Mouse (Mus musculus) leukemia stem cell, adult 10-12 weeks (primary cell): Measurements from ENCODE around the gene P2rx6. TPM values are rescaled to one million over a fixed set of nuclear protein-coding genes. Genes with fewer than 3 reads are reported as not detected.

Experiments
- polyA plus RNA-seq: library from polyadenylated mRNA; stranded (reverse); fragments of >175 nt; gene quantifications from 2 replicates; pipeline ENCODE4 v1.2.3, GENCODE M21; 2012; ENCODE audit warnings: low replicate concordance

P2rx6 gene
- polyA plus RNA-seq = not detected in 2 replicates

GRCm38 (mm10) chr16:17561751-17562208, at the start of gene P2rx6:
Gene P2rx6, plus strand, starts transcription at chr16:17561885.

DNA sequence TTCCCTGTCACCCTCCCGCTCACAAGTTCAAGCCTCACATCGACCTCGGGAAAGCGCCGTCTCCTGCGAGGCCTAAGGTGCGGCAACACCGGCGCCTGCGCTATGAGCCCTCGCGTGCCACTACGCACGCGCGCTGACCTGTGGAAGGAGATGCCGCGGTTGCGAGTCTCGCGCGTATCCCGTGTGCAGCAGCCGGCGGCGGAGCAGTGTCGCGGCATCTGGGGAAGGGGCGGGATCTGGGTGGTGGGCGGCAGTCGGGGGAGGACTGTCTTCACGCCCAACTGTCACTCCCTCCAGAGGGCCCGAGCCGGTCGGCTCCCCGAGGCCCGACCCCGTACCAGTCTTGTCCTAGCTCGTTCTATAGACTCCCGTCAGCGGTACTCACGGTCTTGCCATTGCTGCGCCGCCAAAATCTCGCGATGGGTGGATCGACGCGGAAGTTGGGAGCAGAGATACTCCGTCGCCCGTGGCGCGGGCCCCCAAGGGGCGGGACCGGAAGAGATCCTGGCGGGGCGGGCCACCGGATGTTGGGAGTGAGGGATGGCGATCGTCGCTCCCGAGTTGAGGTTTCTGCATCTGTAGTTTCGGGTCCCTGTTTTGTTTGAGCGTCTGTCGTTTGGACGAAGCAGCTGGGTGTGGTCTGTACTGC, 30.9 kb upstream of the P2rx6 start, which contains the start of gene Thap7:
Gene Thap7 (minus strand): TSS at position 497 of the 649 bp plus-strand sequence.

DNA sequence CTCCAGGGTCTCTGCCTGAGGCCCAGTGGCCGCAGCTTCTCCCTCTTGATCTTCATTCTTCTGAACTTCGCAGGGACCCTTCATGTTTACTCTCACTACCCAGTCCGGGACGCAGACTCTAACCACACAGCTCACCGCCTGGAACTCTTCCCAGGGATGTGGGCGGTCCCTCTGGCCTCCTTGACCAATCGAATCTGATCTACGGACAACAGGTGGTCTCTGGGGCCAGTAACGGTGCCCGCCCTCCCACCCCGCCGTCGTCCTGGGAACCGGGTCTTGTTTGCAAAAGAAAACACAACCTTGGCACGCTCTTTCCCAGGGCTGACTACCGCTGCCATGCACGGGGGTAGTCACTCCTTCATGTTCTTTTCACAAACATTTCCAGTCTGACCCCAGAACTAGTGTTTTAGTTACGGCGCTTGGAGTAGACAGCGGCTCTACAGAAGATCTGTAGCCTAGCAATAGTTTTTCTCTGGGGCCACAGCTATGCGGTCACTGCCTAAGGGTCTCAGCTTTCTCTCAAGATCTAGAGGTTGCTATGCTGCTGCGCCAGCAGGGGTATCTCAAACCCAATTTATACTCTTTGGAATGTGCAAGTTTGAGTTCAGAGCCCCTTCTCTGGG, 446 bp upstream of the P2rx6 start, which contains the start of gene Lrrc74b:
Gene Lrrc74b (minus strand): TSS at position 120 of the 623 bp plus-strand sequence.

GRCm38 (mm10) chr16:17583064-17583463, 21.4 kb downstream of the P2rx6 start, which contains the start of gene Slc7a4:
Gene Slc7a4, minus strand, starts transcription at chr16:17583214.

DNA sequence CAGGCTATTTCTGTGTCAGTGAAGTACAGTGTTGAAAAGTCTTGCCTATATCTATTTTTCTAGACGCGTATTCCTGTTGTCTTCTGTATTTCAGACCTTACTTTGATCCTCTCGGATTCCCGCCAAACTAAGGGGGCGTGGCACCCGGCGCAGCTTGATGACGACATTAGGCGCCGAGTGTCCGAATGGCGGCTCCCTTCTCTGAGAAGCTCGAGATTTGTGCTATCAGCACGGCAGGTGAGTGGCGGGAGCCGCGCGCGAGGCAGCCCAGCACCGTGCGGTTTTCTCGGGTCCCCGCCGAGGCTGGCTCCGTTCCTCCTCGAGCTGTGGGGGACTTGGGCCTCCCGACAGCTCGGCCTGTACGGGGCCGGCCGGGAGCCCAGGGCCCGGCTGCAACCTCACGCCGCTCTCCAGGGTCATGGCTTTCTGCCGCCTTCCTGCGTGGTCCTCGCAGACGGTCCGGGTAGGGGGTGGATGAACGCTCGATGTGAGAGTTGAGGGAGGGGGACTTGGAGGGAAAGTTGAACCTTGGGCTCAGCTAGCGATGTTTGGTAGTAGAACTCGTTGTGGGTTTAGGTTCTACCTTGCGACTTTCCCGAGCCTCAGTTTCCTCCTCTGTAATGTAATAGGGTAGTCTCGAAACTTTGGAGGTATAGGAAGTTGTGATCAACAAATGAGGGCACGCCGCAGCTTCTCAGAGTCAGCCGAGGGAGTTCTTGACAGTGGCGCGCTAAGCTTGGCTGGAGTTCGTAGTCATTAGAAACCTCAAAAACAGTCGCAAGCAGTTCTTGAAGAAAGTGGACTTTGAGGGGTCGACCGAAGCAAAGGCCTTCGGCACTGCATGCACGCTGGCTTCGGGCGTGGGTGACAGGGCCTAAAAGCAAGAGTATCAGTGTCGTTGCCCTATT, 57.8 kb downstream of the P2rx6 start, which contains the start of gene Smpd4:
Gene Smpd4 (plus strand): TSS at position 157 of the 908 bp plus-strand sequence.

Other genes with a start within 250 kb of the P2rx6 start
- gene Serpind1, start 230.5 kb upstream of the P2rx6 start, polyA plus RNA-seq = not detected in 2 replicates
- gene Snap29, start 155.9 kb upstream of the P2rx6 start, polyA plus RNA-seq = 3.3 and 8.2 TPM in 2 replicates
- 6.0 and 19.9 TPM in 2 replicates for gene Pi4ka, start 155.6 kb upstream of the P2rx6 start, polyA plus RNA-seq
- 25.4 and 29.1 TPM in 2 replicates for gene Crkl, start 109.9 kb upstream of the P2rx6 start, polyA plus RNA-seq
- not detected in 2 replicates for gene Aifm3, start 72.3 kb upstream of the P2rx6 start, polyA plus RNA-seq
- 11.7 and 43.6 TPM in 2 replicates for gene Lztr1, start 53.2 kb upstream of the P2rx6 start, polyA plus RNA-seq
- 191 and 262 TPM in 2 replicates for gene Thap7, start 30.7 kb upstream of the P2rx6 start, polyA plus RNA-seq
- 0.30 TPM in 1 of 2 replicates, not detected in the other for gene Lrrc74b, start 638 bp upstream of the P2rx6 start, polyA plus RNA-seq
- gene Slc7a4, start 21.3 kb downstream of the P2rx6 start, polyA plus RNA-seq = 0.56 and 3.7 TPM in 2 replicates
- gene Smpd4, start 57.5 kb downstream of the P2rx6 start, polyA plus RNA-seq = 9.8 and 140 TPM in 2 replicates
- gene Ccdc74a, start 84.6 kb downstream of the P2rx6 start, polyA plus RNA-seq = 18.7 and 55.3 TPM in 2 replicates
- 147 and 310 TPM in 2 replicates for gene Med15, start 171.0 kb downstream of the P2rx6 start, polyA plus RNA-seq
- gene Klhl22, start 197.7 kb downstream of the P2rx6 start, polyA plus RNA-seq = 2.3 and 30.3 TPM in 2 replicates
- gene Scarf2, start 235.4 kb downstream of the P2rx6 start, polyA plus RNA-seq = 3.8 and 4.0 TPM in 2 replicates